Mouse (Mus musculus) T-helper 2 cell (primary cell): Measurements from ENCODE around the gene Bcor.

Experiments
- in situ Hi-C: fragments of 300-600 bp; cut with MboI, MseI; formaldehyde crosslinking; loops from one replicate; pipeline ENCODE4 v1.15.1; 2025; ENCODE audit warnings: high pct_unique_total_duplicates

Gene Bcor

DNA sequence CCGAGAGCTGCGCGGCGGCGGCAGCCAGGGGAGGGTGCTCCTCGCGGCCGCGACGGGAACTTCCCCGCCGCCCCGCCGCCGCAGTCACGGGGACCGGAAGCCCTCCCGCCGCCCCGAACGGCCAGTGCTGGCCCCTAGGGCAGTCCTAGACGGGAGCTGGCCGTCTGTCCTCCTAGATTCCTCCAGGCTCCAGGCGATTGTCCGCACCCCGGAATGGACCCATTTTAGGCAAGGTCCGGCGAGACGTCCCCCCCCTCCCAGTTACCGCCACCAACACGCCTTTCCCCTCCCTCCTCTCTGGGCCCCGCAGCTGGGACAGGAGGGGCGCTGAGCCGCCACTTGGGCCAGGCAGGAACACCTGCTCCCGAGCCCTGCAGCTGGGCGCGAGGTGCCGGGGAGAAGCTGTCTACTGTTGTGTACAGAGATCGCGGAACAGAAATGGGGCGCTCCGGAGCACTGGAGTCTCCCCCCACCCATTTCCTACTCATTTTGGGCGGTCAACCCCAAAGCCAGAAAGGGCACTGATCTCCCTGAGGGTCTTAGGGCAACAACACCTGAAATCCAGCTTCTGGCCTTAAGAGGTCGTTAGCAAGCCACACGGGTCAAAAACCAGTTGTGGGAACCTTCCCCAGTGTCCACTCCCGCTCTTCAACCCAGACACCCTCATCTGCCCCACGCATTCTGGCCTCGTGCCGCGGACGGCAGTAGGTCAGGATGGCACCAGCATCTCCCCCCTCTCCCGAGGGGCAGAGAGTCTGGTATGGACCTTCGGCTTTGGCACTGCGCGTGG lies 72.4 kb downstream of the Bcor start:
- in situ Hi-C loops = loop anchor here (25.0 kb wide), 1 partner anchor 1375 kb away; the partner anchor contains the start of gene Mid1ip1

DNA sequence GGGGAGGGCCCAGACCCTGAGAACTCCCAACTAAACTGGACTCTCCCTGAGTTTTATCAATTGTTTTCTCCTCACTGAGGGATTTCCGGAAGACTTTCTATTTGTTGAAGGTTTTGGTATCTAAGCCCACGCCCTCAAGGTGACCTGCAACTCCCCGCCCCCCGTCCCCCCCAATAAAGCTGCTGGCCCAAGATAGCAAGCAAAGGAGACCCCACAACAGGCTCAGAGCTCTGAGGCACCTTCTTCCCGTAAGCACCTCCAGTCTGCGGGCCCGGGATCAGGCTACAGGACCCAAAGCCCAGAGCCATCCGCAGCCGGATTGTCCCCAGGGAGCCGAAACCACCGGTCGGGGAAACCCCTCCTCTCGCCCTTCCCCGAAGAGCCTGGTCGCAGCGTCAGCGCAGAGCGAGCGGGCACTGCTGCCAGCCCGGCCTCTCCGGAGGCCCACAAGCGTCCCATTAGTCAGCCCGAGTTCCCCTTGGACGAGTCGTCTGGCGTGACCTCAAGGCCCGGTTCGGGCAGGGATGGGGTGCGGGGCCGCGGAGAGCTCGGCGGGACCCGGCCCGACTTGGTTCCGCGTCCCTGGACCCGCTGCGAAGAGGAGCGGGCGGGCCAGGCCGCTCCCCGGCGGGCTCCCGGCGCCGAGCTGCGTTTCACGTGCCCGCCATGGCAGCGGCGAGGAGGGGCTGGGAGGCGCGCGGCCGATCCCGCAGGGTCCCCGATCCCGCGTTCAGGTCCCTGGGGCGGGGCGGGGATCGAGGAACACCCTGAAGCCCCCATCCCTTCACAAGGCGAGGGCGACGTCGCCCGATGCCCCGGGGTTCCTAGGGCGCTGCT lies 73.3 kb downstream of the Bcor start:
- in situ Hi-C loops = loop anchor here (25.0 kb wide), 1 partner anchor 1375 kb away; the partner anchor contains the start of gene Mid1ip1

DNA sequence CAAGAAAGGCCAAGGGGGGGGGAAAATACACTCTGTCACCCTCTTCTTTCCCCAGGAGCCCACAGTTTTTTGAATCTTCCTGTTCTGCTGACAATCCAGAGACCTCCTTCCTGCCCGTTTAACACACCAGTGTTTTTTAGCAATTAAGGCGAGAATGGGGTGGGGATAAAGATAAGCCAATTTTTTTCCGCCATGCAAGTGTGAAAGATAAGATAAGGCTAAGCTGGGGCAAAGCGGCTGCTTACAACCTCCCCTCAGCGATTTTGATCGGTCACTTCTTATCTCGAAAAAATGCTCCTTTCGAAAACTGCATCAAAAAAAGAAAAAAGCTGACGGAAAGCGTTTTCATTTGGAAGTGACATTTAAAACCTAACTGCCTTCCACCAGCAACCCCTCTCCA lies 74.2 kb downstream of the Bcor start:
- in situ Hi-C loops = loop anchor here (25.0 kb wide), 1 partner anchor 1374 kb away; the partner anchor contains the start of gene Mid1ip1

DNA sequence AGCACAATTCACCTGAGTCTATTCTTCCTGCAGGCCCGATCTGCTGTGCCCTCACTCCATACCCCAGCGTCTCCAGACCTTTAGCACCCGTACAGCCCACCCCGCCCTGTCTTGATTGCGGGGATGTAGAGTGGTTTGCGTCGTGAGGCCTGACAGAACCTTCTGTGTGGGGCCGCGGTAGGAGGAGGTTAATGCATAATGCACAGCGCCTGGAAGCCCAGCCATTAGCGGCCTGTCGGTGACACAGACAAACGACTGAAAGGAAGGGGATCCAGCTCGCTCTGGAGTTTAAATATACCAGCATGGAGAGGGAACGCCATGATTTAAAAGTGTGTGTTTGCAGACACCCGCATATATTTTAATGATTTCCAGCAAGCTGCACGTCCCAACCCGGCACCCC lies 74.9 kb downstream of the Bcor start:
- in situ Hi-C loops = loop anchor here (25.0 kb wide), 1 partner anchor 1373 kb away; the partner anchor contains the start of gene Mid1ip1

DNA sequence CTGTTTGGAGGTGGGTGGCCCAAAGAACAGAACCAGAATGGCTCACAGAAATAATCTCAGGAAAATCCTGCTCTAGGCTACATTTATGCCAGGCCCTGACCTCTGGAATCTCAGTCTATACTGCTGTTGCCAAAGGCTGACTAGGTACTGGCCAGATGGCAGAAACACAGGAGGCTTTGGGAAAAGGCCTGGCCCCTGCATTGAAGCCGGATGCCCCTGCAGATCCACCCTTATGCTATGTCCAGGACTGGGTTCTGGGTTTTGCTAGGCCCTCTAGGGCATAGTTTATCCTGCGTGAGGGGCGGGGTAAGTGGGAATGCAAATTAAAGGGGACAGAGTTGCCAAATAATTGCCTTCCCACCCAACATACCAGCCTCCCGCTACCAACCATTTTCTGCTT lies 75.5 kb downstream of the Bcor start:
- in situ Hi-C loops = loop anchor here (25.0 kb wide), 1 partner anchor 1372 kb away; the partner anchor contains the start of gene Mid1ip1

DNA sequence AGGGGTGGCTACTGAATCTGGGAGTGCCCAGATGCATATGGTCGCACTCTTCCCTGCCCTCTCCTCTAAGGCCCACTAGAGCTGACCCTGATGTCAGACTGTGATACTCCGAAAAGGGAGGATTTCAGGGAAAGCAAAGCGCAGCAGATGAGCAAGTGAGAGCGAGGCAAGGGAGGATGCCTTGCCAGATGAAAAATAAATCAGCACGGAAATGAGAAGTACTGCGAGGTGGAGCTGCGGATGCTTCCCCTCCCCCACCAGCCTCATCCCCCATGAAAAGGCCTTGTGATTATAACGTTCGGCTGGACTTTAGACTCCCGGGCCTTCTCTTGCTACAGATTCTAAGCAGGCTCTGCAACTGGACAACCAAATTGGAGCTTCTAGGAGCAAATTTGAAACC lies 76.5 kb downstream of the Bcor start:
- in situ Hi-C loops = loop anchor here (25.0 kb wide), 1 partner anchor 1371 kb away; the partner anchor contains the start of gene Mid1ip1

DNA sequence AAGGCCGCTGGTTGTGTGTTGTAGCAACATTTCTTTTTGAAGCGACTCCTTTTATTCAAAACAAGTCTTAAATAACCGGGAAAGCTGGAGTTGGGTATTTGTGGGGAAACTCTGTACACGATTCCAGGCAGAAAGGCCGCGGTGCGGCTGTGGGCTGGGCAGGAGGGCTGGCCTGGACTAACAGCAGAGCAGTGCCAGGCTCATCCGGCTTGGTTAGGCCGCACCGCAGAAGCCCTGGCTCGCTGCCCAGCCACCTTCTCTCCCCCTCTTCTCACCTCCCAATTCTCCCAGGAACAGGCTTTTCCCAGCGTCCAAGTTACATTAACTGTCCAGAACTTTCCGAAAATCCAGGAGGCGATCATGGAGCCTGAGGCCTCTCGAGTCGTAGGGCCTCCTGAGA lies 77.4 kb downstream of the Bcor start:
- in situ Hi-C loops = loop anchor here (25.0 kb wide), 1 partner anchor 1370 kb away; the partner anchor contains the start of gene Mid1ip1

DNA sequence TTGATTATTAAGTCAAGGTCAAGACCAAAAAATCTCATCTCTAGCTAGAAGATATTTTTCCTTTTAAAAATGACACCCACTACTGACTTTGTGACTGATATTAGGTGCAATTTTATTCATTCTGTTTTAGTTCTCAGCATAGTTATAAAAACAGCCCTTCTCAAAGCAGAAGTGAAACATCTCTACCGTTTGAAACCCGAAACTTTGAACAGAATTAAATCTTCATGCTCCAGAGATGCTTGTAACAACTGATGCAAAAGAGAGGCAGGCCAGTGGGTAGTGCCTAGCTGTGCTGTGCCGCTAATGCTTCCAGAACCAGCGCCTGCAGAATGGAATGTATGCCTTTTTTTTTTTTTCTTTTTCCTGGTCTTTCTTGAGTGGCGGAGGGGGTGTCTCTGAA lies 78.0 kb downstream of the Bcor start:
- in situ Hi-C loops = loop anchor here (25.0 kb wide), 1 partner anchor 1370 kb away; the partner anchor contains the start of gene Mid1ip1

DNA sequence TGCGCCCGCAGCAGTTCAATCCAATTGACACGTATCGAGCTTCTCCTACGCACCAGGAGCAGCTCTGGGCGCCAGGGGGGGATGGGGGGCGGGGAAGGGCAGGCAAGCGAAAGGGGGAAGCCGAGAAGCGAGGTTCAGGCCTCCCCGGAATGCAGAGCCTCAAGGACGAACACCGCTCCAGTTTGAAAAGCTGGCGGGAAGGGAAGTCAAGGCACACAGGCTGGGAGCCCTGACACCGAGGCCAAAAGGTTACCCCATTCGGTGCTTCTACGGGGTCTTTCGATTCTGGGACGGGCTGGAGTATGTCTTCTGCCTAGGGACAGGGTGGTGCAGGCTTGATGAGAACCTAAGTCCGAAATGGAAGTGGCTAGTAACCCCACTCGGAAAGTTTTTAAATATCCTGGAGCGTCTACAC lies 78.4 kb downstream of the Bcor start:
- in situ Hi-C loops = loop anchor here (25.0 kb wide), 1 partner anchor 1369 kb away; the partner anchor contains the start of gene Mid1ip1

DNA sequence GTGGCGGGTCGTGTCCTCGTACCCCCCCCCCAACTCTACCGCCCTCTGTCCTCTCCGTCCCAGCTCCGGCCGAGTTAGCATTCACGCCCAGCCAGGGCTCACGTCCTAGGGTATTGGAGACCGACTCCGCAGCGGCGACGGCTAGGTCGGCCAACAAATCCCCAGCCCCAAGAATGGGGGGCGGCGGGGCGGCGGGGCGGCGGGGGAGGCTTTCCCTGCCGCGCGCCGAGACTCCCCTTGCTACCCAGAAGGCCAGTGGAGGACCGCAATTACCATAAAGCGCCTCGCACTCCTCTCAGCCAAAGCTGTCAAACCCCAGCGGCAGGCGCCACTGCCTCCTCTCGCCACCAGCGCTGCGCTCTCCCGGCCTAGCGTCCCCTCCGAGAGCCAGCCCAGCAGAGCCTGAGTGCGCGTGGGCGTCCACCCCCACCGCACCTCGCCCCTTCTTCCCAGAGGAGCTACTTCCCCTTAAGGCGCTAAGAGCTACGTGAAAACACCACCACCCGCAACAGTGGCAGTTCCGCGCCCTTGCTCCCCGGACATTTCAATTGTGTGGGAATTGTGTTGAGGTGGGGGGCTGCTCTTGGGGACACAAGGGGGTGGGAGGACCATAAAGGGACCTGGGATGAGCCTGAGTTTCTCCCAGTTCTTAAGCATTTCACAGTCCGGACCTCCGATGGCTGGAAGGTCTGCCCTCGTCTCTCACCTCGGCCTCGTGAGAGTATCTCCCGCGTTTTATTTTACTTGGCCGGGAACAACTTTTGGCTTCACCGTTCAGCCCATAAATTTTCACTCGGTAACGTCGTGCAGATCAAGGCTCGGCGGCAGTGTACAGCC lies 79.0 kb downstream of the Bcor start:
- in situ Hi-C loops = loop anchor here (25.0 kb wide), 1 partner anchor 1369 kb away; the partner anchor contains the start of gene Mid1ip1

DNA sequence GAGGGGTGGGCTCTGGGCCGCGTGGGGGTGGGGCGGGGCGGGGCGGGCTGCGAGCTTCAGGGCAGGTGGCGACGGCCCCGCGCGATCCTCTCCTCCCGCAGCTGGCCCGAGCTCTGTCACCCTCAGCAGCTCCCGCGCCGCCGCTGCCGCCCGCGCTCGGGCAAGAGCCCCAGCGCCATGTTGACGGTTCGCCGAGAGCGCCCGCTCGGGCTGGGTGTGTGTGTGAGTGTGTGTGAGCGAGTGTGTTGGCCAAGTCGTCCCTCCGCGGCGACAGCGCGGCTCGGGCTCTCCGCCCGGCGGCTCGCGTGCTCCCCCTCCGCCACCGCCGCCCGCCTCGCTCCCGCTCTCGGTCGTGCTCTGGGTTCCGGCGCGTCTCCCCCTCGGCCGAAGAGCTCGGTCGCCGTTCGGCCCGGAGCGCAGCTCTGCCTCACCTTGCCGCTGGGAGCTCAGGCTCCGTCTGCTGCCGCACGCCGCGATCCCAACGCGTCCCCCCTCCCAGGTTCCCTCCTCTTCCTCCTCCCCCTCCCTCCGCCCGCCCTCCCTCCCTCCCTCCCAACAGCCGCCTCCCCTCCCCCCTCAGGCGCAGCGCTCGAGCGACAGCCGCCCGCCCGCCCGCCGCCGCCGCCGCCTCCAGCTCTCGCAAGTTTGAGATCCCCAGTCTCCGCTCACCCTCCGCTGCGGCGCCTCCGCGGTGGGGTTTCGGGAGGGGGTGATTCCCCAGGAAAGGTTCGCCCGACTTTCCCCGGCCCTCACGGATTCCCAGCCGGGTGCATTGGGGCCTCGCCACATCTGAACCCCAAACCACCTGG lies 79.9 kb downstream of the Bcor start:
- in situ Hi-C loops = loop anchor here (25.0 kb wide), 1 partner anchor 1368 kb away; the partner anchor contains the start of gene Mid1ip1

DNA sequence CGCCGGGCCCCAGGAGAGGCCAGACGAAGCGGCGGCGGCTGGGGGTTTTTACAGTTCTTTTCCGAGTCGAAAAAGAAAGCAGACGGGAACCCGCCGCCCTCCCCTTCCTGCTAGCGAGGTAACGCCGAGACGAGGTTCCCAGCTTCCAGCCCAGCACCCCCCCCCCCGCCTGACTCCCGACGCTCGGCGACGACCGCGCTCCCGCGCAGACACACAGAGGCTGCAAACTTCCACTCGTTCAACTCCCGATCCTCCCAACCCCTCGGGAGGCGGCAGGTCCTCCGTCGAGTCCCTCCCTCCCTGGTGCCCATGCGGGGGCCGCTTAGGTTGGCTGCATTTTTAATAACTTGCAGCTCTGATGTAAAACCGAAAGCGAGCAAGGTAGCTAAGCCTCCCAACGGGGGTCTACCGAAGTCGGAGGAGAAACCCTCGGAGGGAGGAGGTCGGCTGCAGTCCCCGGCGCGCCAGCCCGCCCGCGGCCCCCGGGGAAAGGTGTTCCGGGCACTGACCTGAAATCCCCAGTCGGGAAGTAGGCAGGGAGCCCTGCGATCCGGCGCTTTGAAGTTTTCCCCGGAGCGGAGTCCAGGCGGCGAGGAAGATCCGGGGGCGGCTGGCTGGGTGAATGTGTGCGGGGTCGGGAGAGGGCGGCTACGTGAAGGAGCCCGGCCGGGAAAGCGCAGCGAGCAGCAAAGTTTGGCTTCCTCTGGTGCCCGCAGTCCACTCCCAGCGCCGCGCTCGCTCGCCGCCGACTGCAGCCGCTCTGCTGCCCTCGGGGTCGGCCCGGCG lies 80.7 kb downstream of the Bcor start:
- in situ Hi-C loops = loop anchor here (25.0 kb wide), 1 partner anchor 1367 kb away; the partner anchor contains the start of gene Mid1ip1

DNA sequence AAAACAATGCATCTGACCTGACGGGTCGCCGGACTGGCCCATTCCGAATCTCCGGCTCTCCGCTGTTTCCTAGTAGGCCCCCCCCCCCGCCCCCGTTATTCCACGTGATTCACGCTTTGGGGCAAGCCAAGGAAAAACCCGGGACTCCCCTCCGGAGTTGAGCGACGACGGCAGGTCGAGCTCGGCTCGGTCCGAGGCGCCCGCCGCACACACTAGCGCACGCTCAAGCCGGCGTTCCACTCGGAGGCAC lies 81.2 kb downstream of the Bcor start:
- in situ Hi-C loops = loop anchor here (25.0 kb wide), 1 partner anchor 1367 kb away; the partner anchor contains the start of gene Mid1ip1

DNA sequence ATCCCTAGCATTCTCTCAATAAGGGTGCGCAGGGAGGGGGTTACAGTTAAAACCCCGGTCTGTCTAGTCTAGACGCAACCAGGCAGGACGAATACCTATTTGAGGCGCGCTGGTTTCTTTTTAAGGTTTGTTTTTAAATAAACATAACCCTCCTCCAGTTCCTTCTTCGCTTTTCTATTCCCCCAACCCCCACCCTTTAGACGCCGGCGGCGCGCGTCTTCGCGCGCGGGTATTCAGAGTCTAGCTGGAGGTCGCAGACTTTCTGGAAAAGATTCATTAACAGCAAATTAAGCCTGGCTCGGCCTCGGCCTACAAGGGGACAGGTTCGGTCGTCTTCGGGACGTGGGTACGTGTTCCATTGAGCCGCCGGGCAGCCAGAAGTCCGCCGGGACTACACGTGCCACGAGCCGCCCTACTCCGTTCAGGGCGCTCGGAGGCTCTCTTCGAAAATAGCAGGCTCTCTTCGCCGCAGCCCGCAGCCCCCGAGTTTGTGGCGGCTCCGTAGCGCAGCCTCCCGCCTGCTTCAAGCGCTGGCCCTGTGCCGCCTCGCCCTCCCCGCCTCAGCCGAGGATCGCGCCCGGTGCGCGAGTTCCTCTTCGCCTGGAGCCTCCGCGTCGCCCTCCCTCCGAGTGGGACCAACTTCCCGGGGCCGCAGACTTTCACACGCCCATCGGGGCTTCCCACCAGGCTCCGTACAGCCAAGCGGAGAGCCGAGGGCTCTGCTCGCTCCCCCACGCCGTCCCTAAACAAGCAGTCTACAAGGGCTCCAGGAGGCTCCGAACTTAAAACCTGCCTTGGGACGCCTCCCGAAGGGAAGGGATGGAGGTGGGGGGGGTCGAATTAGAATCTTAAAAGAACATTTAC lies 81.7 kb downstream of the Bcor start:
- in situ Hi-C loops = loop anchor here (25.0 kb wide), 1 partner anchor 1366 kb away; the partner anchor contains the start of gene Mid1ip1

DNA sequence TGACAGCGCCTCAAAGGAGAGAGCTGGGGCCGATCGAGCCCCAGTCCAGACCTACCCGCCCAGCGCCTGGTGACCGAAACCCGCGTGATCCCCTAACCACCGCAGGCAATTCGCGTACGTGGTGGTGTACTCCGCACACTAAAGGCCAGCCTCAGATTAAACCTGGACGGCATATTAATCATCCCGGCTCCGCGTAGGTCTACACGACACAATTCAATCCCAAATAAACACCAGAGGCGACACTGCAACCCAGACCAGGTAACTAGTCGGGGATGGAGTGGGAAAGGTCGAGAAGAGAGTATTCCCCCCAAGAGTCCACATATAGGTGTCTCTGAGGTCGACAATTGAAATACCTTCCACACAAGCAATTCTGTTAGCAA lies 82.6 kb downstream of the Bcor start:
- in situ Hi-C loops = loop anchor here (25.0 kb wide), 1 partner anchor 1365 kb away; the partner anchor contains the start of gene Mid1ip1

DNA sequence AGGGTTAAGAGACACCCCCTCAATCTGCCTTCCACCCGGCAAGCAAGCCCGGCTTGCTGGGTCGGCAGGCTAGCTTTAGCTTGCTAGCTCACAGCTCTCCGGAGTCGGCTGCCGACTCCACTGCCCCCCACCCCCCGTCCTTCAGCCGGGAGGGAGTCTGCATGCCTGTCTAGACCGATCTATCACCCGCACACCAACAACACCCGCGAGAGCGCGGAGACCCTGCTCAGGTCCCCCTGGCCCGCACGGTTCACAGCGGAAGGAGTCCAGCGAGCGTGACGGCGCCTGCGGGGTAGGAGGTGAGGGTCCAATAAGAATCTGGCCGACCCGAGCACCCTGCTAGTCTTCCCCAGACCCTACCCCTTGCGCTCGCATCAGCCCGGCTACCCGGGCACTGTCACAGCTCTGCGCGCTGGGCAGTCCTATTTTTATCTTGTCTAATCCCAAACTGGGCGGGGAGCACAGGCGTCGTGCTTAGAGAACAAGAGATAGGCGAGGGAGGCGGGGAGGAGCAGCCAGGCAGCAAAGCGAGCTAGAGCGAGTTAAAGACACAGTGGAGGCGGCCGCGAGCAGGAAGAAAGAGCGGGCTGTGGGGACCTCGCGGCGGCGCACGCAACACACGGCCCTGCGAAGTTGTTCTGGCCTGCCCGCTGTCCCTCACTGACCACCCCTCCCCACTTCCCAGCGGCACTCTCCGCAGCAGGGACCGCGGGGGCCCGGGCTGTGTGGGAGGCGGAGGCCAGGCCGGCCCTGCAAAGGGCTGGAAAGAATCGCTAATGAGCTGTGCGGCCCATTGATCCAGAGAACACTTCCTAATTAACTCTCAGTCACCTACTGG lies 83.2 kb downstream of the Bcor start:
- in situ Hi-C loops = loop anchor here (25.0 kb wide), 1 partner anchor 1365 kb away; the partner anchor contains the start of gene Mid1ip1

DNA sequence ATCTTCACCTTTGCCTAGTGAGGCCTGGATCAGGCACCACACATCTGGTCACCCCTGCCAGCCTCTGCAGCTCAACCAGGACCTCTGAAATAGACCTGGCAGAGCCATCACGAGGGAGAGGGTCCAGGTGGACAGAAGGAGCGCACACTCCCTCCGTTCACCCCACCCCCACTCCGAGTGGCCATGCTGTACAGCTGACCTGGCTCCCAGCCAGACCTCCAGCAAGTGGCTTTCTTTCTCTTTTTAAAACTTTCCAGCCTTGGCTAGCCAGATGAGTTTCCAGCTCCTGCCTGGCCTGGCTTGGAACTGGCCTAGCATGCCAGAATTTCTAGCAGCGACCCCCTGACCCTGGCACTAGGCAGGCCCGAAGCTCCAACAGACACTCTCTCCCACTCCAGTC lies 87.4 kb downstream of the Bcor start:
- in situ Hi-C loops = no loop called here
